In the genomic region with DNA sequence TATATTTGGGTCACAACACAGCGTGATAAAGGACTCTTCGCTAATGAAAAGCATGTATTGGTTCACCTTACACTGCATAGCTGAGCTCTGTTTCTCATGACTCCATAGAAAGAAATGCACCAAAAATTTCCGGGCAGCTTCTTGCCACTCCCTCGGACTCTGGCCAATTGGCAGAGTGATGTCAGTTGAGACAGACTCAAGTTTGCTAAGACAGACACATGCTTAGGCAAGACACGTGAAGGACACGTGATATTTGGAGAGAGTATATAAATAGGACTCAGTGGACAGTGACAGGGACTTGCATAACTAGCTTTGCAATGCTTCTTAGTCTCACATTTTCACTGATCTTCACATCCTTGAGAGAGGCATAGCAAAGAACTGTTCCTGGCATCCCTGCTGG, we compare ENCODE assay signal across 9 mouse cellular contexts. TPM values are rescaled to one million over a fixed set of nuclear protein-coding genes. Genes with fewer than 3 reads are reported as not detected.
DNase-seq lines count a peak whose midpoint lies in the region; TF ChIP-seq lines count a peak whose summit lies in the region.
"Had no signal": no experiment of that assay in that cellular context is flagged by ENCODE, and none has a peak within 500 bp of the region (broad histone marks: within the 10 kb centered on the region; RNA-seq: fewer than 3 reads in every experiment).

No protein-coding gene starts in this region.

- H3K27ac ChIP-seq in embryonic fibroblast, embryonic 13.5 days (ENCODE audit: insufficient read depth, low read length): peak overlapping the region; percentile 66
- H3K27ac ChIP-seq: limb, embryonic 12.5 days; midbrain, embryonic 13.5 days had no signal

- peak; percentile 15 for DNase-seq in left cerebral cortex, adult 11 months (ENCODE audit: low spot score)
- no peak for DNase-seq in left cerebral cortex, adult 8-10 months (ENCODE audit: low spot score in 2 of 2)
- DNase-seq in adrenal gland, postnatal 25 days: peak; percentile 55
- peak; percentile 72 for DNase-seq in lung, postnatal 36 days
- DNase-seq in embryo, embryonic 10 days (ENCODE audit: low spot score): no peak
- no peak for DNase-seq in spleen, postnatal 14 days (ENCODE audit: low spot score in 2 of 2)

- no peak overlapping the region for H3K4me3 ChIP-seq in embryonic fibroblast, embryonic 13.5 days (ENCODE audit: insufficient read depth, low read length)
- H3K4me3 ChIP-seq: limb, embryonic 12.5 days; midbrain, embryonic 13.5 days had no signal

- no peak for TF ChIP-seq CTCF in embryonic fibroblast, embryonic 13.5 days (IDR thresholded peaks at IDR 0.05; ENCODE audit: borderline replicate concordance, insufficient read depth, low read length)

- TF ChIP-seq POLR2A in embryonic fibroblast, embryonic 13.5 days (IDR thresholded peaks at IDR 0.05; ENCODE audit: low read depth, low read length): no peak

- peaks cover 9% of the 10 kb centered on the region for H3K4me1 ChIP-seq in embryonic fibroblast, embryonic 13.5 days (ENCODE audit: control insufficient read depth, insufficient read depth, low read length)
- H3K4me1 ChIP-seq: limb, embryonic 12.5 days; midbrain, embryonic 13.5 days had no signal

RNA-seq across cellular contexts. Expression of a gene that starts 20.1 kb away (rescaled TPM):
- 1 to 10 TPM; 1.6 to 2.6 (median 2.4) TPM for total RNA-seq in left cerebral cortex, adult 8-10 months (2022)
- 3.7 and 4.3 TPM in 2 replicates for total RNA-seq in adrenal gland, postnatal 25 days (2021)
- 0.84 and 1.9 TPM in 2 replicates for polyA plus RNA-seq in embryonic fibroblast, embryonic 13.5 days (2011; ENCODE audit: insufficient read length, low read depth, missing spikeins)

RNA-seq across cellular contexts. Expression of a gene that starts 47.2 kb away (rescaled TPM):
- total RNA-seq in left cerebral cortex, adult 8-10 months (2022): 10 to 100 TPM; 46.2 to 51.1 (median 47.8) TPM
- 26.7 and 33.7 TPM in 2 replicates for total RNA-seq in adrenal gland, postnatal 25 days (2021)
- 34.3 and 35.1 TPM in 2 replicates for polyA plus RNA-seq in embryonic fibroblast, embryonic 13.5 days (2011; ENCODE audit: insufficient read length, low read depth, missing spikeins)

RNA-seq across cellular contexts. Expression of a gene that starts 47.8 kb away (rescaled TPM):
- 10 to 100 TPM; 23.0 to 30.6 (median 28.1) TPM for total RNA-seq in left cerebral cortex, adult 8-10 months (2022)
- 18.4 and 23.0 TPM in 2 replicates for total RNA-seq in adrenal gland, postnatal 25 days (2021)
- 12.4 and 14.8 TPM in 2 replicates for polyA plus RNA-seq in embryonic fibroblast, embryonic 13.5 days (2011; ENCODE audit: insufficient read length, low read depth, missing spikeins)

RNA-seq across cellular contexts. Expression of a gene that starts 47.9 kb away (rescaled TPM):
- total RNA-seq in left cerebral cortex, adult 8-10 months (2022): 10 to 100 TPM in 1 of 4 experiments, 1 to 10 TPM in 3; 7.9 to 12.0 (median 8.6) TPM
- total RNA-seq in adrenal gland, postnatal 25 days (2021): 2.7 and 4.4 TPM in 2 replicates
- 1.6 and 2.0 TPM in 2 replicates for polyA plus RNA-seq in embryonic fibroblast, embryonic 13.5 days (2011; ENCODE audit: insufficient read length, low read depth, missing spikeins)

Comparison
In these comparisons a context has a peak if more than half of its experiments do, and no peak if none do; other contexts are left out.
1. DNase-seq: peak in left cerebral cortex, adult 11 months (single experiment), adrenal gland, postnatal 25 days (single experiment) and lung, postnatal 36 days (single experiment); none in left cerebral cortex, adult 8-10 months (0 of 2), embryo, embryonic 10 days (single experiment) and spleen, postnatal 14 days (0 of 2).